Mouse (Mus musculus) adipose tissue, adult 10 weeks (tissue): ENCODE measurements around the gene Ddx39b. TPM values are rescaled to one million over a fixed set of nuclear protein-coding genes. Genes with fewer than 3 reads are reported as not detected.

ENCODE experiments used
- polyA plus RNA-seq: library from polyadenylated mRNA; stranded (reverse); fragments of 350-450 nt; fragmentation: Illumina TruSeq; extraction: RNeasy Lipid Tissue Mini Kit (QIAGEN cat#74804); gene quantifications from one replicate; pipeline ENCODE4 v1.2.3, GENCODE M21; 2014; ENCODE audit warnings: low read depth, low replicate concordance

Ddx39b gene
- 177 TPM for polyA plus RNA-seq

GRCm38 (mm10) chr17:35241305-35242014, at the start of gene Ddx39b:
Gene Ddx39b (plus strand): TSS chr17:35241746.

DNA sequence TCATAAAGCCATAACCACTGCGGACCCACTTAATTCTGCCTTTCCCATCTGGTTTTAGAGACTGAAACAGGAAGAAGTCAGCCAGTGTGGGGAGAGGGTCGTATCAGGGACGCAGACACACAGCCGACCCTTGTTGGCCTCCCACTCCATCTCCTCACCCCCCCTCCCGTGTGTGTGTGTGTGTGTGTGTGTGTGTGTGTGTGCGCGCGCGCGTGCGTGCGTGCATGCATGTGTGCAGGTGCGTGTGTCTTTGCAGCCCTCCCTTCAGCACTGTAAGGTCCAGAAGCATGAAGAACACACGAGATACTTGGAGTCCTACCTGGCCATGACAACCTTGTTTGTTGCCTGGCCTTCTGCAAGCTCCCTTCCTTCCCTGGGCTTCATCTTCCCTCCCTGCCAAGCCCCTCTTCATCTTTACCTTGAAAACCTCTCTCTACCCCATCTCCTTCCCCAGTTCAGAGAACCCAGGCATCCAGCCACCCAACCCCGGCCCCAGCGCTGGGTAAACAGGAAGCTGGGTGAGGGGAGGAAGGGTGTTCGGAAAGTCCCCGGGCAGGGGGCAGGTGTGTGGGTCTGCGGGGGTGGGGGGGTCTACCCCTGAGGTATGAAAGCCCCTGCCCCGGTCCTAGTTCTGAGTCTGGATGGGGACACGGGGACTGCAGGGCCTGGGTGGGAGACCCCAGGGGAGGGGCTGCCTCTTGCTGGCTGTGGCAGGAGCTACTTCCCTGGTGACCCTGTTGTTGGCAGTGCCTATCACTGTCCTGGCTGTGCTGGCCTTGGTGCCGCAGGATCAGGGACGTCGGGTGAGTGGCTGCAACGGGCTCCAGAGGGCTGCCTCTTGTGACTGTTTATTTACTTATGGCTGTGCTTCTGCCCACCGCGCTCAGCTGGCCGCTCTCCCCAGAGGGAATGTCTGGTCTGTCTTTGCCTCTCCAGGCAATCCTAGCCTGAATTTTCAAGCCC, 47.4 kb upstream of the Ddx39b start, which contains the start of gene Ltb:
Gene Ltb (plus strand): TSS at position 559 of the 963 bp plus-strand sequence.

DNA sequence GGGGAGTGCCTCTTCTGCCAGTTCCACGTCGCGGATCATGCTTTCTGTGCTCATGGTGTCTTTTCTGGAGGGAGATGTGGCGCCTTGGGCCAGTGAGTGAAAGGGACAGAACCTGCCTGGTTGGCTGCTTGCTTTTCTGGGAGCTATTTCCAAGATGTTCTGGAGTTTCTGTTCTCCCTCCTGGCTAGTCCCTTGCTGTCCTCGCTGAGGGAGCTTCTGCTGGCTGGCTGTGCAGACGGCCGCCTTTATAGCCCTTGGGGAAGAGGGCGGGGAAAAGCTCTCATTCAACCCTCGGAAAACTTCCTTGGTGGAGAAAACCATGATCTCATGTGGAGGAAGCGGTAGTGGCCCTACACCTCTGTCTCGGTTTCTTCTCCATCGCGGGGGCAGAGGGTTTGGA, 39.8 kb upstream of the Ddx39b start, which contains the start of gene Tnf:
Gene Tnf (minus strand): TSS at position 221 of the 400 bp plus-strand sequence.

GRCm38 (mm10) chr17:35204494-35205379, 36.8 kb upstream of the Ddx39b start, which contains the start of gene Lta:
Gene Lta (minus strand): TSS chr17:35205351.

DNA sequence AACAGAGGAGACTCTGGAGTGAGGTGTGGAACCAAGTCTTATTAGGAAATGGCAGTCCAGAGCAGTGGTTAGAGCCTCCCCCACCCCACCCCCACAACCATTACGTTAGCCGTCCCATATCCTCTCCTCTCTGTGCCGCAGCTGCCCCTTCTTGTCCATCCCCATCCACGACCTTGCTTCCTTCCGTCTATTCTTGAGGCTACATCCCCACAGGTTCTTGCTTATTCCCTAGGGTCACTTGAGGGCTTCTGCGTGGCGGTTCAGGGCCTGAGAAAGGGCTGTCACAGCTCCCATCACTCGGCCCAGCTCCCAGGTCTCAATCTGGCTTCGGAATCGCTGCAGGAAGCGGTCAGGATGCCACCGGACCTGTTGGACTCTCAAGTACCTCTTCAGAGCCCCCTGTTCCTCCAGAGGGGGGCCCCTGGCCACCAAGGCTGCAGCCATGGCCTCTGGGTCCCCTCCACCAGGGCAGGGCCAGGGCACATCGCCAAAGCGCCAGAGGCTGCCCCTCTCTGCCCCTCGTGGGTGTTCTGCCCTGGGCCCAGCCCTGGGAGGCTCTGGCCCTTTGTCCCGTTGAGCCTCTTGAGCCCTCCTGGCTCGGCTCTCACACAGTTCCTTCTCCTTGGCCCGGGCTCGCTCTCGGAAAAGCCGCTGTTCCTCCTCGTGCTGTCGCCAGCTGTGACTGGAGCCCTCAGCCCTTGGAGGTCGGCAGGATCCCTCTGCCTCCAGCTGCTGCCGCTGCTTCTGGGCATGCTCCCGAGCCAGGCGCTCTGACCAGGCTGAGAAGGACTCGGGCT, 21.2 kb upstream of the Ddx39b start, which contains the start of gene Gm16181:
Gene Gm16181 (plus strand): TSS at position 679 of the 797 bp plus-strand sequence.

GRCm38 (mm10) chr17:35233114-35233980, 8.2 kb upstream of the Ddx39b start, which contains the start of gene Atp6v1g2:
Gene Atp6v1g2 (plus strand): TSS chr17:35233660.

DNA sequence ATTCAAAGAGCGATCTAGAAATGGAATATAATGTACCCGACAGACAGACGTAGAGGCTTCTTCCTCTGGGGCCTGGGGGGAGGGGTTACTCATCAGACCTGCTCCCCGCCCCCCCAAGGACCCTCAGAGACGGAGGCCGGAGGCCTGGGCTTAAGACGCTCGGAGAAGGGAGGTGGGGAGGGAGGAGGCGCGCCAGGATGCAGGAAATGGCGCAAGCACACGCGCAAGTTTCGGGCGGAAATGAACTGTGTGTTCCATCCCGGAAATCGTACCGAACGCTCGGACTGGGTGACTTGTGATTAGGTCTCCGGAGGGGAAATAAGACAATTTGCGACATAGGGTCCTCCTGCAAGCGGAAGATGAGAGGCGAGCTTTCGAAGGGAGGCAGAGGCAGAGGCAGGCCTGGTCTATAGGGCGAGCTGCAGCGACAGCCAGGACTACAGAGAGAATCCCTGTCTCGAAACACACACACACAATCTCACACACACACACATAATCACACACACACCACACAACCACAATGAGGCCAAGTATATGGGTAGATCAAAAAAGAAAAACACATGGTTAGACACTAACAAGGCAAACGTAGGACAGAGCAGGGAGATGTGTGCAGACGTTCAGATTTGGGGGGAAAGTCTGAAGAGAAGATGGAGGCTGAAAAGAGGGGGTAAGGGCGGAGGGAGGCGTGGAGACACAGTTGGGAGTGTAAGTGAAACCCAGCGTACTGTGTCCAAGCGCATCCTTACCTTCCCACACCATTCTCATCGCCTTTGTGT, 5.7 kb upstream of the Ddx39b start, which contains the start of gene Nfkbil1:
Gene Nfkbil1 (minus strand): TSS at position 179 of the 776 bp plus-strand sequence.

DNA sequence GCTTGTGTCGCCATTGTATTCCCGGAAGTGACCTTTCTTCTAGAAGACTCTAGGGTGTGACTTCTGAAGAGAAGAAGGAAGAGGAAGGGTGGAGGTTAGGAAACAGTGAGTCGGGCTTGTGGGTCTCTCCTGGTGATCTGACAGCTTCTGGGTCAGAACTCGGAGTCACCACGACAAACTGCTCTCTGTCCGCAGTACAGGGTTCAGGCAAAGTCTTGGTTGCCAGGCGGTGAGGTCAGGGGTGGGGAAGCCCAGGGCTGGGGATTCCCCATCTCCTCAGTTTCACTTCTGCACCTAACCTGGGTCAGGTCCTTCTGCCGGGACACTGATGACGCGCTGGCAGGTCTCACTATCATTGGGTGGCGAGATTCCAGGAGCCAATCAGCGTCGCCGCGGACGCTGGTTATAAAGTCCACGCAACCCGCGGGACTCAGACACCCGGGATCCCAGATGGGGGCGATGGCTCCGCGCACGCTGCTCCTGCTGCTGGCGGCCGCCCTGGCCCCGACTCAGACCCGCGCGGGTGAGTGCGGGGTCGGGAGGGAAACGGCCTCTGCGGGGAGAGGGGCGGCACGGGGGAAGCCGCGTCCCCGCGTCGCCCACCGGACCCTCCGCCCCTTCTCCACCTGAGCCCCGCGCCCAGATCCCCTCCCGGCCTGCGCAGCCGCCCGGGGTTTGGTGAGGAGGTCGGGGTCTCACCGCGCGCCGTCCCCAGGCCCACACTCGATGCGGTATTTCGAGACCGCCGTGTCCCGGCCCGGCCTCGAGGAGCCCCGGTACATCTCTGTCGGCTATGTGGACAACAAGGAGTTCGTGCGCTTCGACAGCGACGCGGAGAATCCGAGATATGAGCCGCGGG, 21.3 kb downstream of the Ddx39b start, which contains the start of gene H2-D1:
Gene H2-D1 (plus strand): TSS at position 67 of the 859 bp plus-strand sequence.

Other genes starting within 250 kb of the Ddx39b start
- 62.8 TPM for gene Vars, start 240.8 kb upstream of the Ddx39b start, polyA plus RNA-seq
- gene Vwa7, start 225.2 kb upstream of the Ddx39b start, polyA plus RNA-seq: 0.96 TPM
- gene Sapcd1, start 213.7 kb upstream of the Ddx39b start, polyA plus RNA-seq: 2.9 TPM
- 4.2 TPM for gene Msh5, start 195.0 kb upstream of the Ddx39b start, polyA plus RNA-seq
- 127 TPM for gene Clic1, start 191.8 kb upstream of the Ddx39b start, polyA plus RNA-seq
- 43.7 TPM for gene Ddah2, start 182.7 kb upstream of the Ddx39b start, polyA plus RNA-seq
- 2.2 TPM for gene Ly6g6c, start 176.4 kb upstream of the Ddx39b start, polyA plus RNA-seq
- gene Mpig6b, start 175.6 kb upstream of the Ddx39b start, polyA plus RNA-seq: 2.4 TPM
- gene Ly6g6e, start 164.8 kb upstream of the Ddx39b start, polyA plus RNA-seq: 8.2 TPM
- 14.6 TPM for gene Ly6g6d, start 163.7 kb upstream of the Ddx39b start, polyA plus RNA-seq
- not detected for gene Ly6g6f, start 156.1 kb upstream of the Ddx39b start, polyA plus RNA-seq
- gene Abhd16a, start 152.5 kb upstream of the Ddx39b start, polyA plus RNA-seq: 106 TPM
- 1,353 TPM for gene Ly6g5c, start 133.5 kb upstream of the Ddx39b start, polyA plus RNA-seq
- 1,252 TPM for gene Ly6g5b, start 126.3 kb upstream of the Ddx39b start, polyA plus RNA-seq
- 14.5 TPM for gene Gpank1, start 120.3 kb upstream of the Ddx39b start, polyA plus RNA-seq
- 234 TPM for gene Csnk2b, start 119.7 kb upstream of the Ddx39b start, polyA plus RNA-seq
- gene D17H6S53E, start 115.4 kb upstream of the Ddx39b start, polyA plus RNA-seq: 15.2 TPM
- not detected for gene Apom, start 109.7 kb upstream of the Ddx39b start, polyA plus RNA-seq
- 130 TPM for gene Bag6, start 106.6 kb upstream of the Ddx39b start, polyA plus RNA-seq
- 229 TPM for gene Prrc2a, start 76.8 kb upstream of the Ddx39b start, polyA plus RNA-seq
- gene Aif1, start 65.7 kb upstream of the Ddx39b start, polyA plus RNA-seq: 21.1 TPM
- 11.5 TPM for gene Lst1, start 53.3 kb upstream of the Ddx39b start, polyA plus RNA-seq
- 1.9 TPM for gene Ltb, start 47.3 kb upstream of the Ddx39b start, polyA plus RNA-seq
- 0.61 TPM for gene Tnf, start 39.7 kb upstream of the Ddx39b start, polyA plus RNA-seq
- gene Lta, start 36.4 kb upstream of the Ddx39b start, polyA plus RNA-seq: not detected
- 1.2 TPM for gene Gm16181, start 20.9 kb upstream of the Ddx39b start, polyA plus RNA-seq
- 22.6 TPM for gene Atp6v1g2, start 8.1 kb upstream of the Ddx39b start, polyA plus RNA-seq
- gene Nfkbil1, start 6.0 kb upstream of the Ddx39b start, polyA plus RNA-seq: 16.9 TPM
- gene H2-D1, start 21.0 kb downstream of the Ddx39b start, polyA plus RNA-seq: 739 TPM
- not detected for gene H2-Q1, start 78.7 kb downstream of the Ddx39b start, polyA plus RNA-seq
- gene H2-Q2, start 100.5 kb downstream of the Ddx39b start, polyA plus RNA-seq: 3.6 TPM
- 52.9 TPM for gene H2-Q4, start 137.9 kb downstream of the Ddx39b start, polyA plus RNA-seq
- gene H2-Q6, start 183.1 kb downstream of the Ddx39b start, polyA plus RNA-seq: 27.5 TPM
- 30.0 TPM for gene H2-Q7, start 197.4 kb downstream of the Ddx39b start, polyA plus RNA-seq
- gene H2-Q10, start 228.3 kb downstream of the Ddx39b start, polyA plus RNA-seq: 6.2 TPM